Mouse (Mus musculus) limb, embryonic 12.5 days (tissue): ENCODE measurements around the gene Lrrc10. TPM values are rescaled to one million over a fixed set of nuclear protein-coding genes. Genes with fewer than 3 reads are reported as not detected.

ENCODE experiments used
- ATAC-seq: fragments of 200-750 bp; cut with Nextera tagmentation; 2 replicates; pipeline ENCODE4 v1.8.0; 2017; ENCODE audit warnings: low read depth, moderate TSS enrichment; ENCODE audit not compliant: insufficient number of reproducible peaks, insufficient read depth, low FRiP score, low TSS enrichment
- H3K27ac ChIP-seq: fragments of 300-500 bp; sonication (generic); 2 replicates; pipeline ENCODE4 v1.5.1; 2016; ENCODE audit warnings: mild to moderate bottlenecking, moderate library complexity
- H3K27me3 ChIP-seq: fragments of 300-500 bp; sonication (generic); 2 replicates; pipeline ENCODE4 v1.6.1; 2016; ENCODE audit warnings: mild to moderate bottlenecking, moderate library complexity
- H3K36me3 ChIP-seq: fragments of 300-500 bp; sonication (generic); 2 replicates; pipeline ENCODE4 v1.6.1; 2016; ENCODE audit warnings: mild to moderate bottlenecking, moderate library complexity
- H3K4me1 ChIP-seq: fragments of 300-500 bp; sonication (generic); replicated peaks from 2 replicates; pipeline ENCODE4 v1.6.1; 2016
- H3K4me2 ChIP-seq: fragments of 300-500 bp; sonication (generic); 2 replicates; pipeline ENCODE4 v1.6.1; 2016; ENCODE audit warnings: mild to moderate bottlenecking, moderate library complexity
- H3K4me3 ChIP-seq: fragments of 300-500 bp; sonication (generic); replicated peaks from 2 replicates; pipeline ENCODE4 v1.5.1; 2016; ENCODE audit warnings: mild to moderate bottlenecking
- H3K9ac ChIP-seq: fragments of 300-500 bp; sonication (generic); replicated peaks from 2 replicates; pipeline ENCODE4 v1.6.1; 2016; ENCODE audit warnings: mild to moderate bottlenecking, moderate library complexity
- H3K9me3 ChIP-seq: fragments of 300-500 bp; sonication (generic); 2 replicates; pipeline ENCODE4 v1.6.1; 2016; ENCODE audit warnings: mild to moderate bottlenecking, moderate library complexity
- WGBS: fragments of 180-500 bp; shearing (Covaris S2); methylation state at CpG from one replicate; pipeline ENCODE4 v1.1.7; 2016; 5-methylcytosine and 5-hydroxymethylcytosine counted together
- polyA plus RNA-seq: library from polyadenylated mRNA; unstranded; fragments of >200 nt; fragmentation: Nextera tagmentation; extraction: Ambion mirVana; gene quantifications from 2 replicates; pipeline ENCODE4 v1.2.1, GENCODE M21; 2016

Gene Lrrc10
- polyA plus RNA-seq, 1 experiment from 2014 or later: 0.19 TPM

DNA sequence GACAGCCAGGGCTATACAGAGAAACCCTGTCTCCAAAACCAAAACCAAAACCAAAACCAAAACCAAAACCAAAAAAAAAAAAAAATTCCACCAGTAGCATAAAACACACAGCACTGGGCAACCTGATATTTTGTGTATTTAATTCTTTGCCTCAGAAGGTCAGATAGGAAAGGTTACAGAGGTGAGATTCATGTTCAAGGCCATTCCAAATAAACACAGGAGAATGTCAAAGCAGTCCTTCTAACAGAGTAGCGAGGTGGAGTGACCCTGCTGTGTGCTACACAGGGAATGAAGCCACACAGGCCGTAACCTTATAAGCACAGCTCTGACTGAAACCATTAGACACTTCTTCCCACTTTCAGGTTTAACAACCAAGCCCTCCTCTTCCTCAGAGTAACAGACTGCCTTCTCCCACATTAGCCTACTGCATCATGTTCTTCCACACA is 36.8 kb downstream of the Lrrc10 start:
- Histone ChIP-seq H3K4me2 (no peak overlapping the region), H3K4me3 (no peak overlapping the region), H3K4me1 (no peaks in the 10 kb centered on the region), H3K9ac (no peak overlapping the region), H3K27ac (no peak overlapping the region), H3K36me3 (peaks cover 70% of the 10 kb centered on the region), H3K27me3 (no peaks in the 10 kb centered on the region), H3K9me3 (no peaks in the 10 kb centered on the region)
- no peak for ATAC-seq
- 88% methylated on average over 2 of the region's 2 CpGs for WGBS

- H3K9ac ChIP-seq: no peak overlapping the region
- WGBS: 64% methylated on average over 4 of the region's 4 CpGs
- H3K4me3 ChIP-seq: no peak overlapping the region
- 0 out of 2 replicates have a peak, but pooled peaks cover 5% of the 10 kb centered on the region for H3K4me1 ChIP-seq
- H3K27me3 ChIP-seq: no peaks in the 10 kb centered on the region
- H3K27ac ChIP-seq: no peak overlapping the region
- H3K9me3 ChIP-seq: no peaks in the 10 kb centered on the region
- no peak overlapping the region for H3K4me2 ChIP-seq
- ATAC-seq: no peak
- peaks cover 29% of the 10 kb centered on the region for H3K36me3 ChIP-seq
These were observed 44.5 kb downstream of the Lrrc10 start for GRCm38 (mm10) chr10:117089628-117090027.

GRCm38 (mm10) chr10:117094504-117095329 is 49.6 kb downstream of the Lrrc10 start:
- 62% methylated on average over 15 of the region's 15 CpGs for WGBS
- H3K27ac ChIP-seq: peak overlapping the region; percentile 3; the same call in 1 of the 2 replicates

DNA sequence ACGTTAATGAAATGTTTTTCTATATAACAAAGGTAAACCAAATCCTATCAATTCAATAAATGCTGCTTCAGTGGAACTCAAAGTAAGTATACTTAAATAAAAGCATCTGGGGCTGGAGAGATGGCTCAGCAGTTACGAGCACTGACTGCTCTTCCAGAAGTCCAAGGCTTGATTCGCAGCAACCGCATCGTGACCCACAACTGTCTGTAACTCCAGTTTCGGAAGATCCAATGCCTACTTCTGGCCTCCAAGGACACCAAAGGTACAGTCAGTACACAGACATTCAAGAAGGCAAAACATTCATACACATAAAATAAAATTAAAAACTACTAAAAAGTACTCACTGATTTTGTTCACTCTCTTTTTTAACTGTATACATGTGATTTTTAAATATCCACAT is 51.0 kb downstream of the Lrrc10 start:
- Histone ChIP-seq H3K36me3 (peaks cover 39% of the 10 kb centered on the region), H3K9me3 (no peaks in the 10 kb centered on the region), H3K27me3 (no peaks in the 10 kb centered on the region), H3K27ac (no peak overlapping the region), H3K9ac (no peak overlapping the region), H3K4me3 (no peak overlapping the region), H3K4me2 (no peak overlapping the region), H3K4me1 (peaks cover 15% of the 10 kb centered on the region)
- no peak for ATAC-seq
- WGBS: 87% methylated on average over 6 of the region's 6 CpGs

More at GRCm38 (mm10) chr10:117094504-117095329, 49.6 kb downstream of the Lrrc10 start:
- Histone ChIP-seq H3K27me3 (no peaks in the 10 kb centered on the region), H3K4me1 (peaks cover 15% of the 10 kb centered on the region), H3K4me3 (no peak overlapping the region), H3K36me3 (peaks cover 36% of the 10 kb centered on the region), H3K9me3 (no peaks in the 10 kb centered on the region), H3K9ac (no peak overlapping the region), H3K4me2 (no peak overlapping the region)
- ATAC-seq: no peak; the same call in 1 of the 2 replicates

Other genes with a start within 250 kb of the Lrrc10 start
- gene Myrfl, start 148.4 kb upstream of the Lrrc10 start, polyA plus RNA-seq: 0.09 and 0.10 TPM in 2 replicates
- gene Rab3ip, start 94.6 kb upstream of the Lrrc10 start, polyA plus RNA-seq: 41.9 and 44.4 TPM in 2 replicates
- not detected in 2 replicates for gene Gm10271, start 72.7 kb upstream of the Lrrc10 start, polyA plus RNA-seq
- 0.35 and 0.48 TPM in 2 replicates for gene Best3, start 59.0 kb upstream of the Lrrc10 start, polyA plus RNA-seq
- gene Cct2, start 18.5 kb downstream of the Lrrc10 start, polyA plus RNA-seq: 272 and 279 TPM in 2 replicates
- gene Frs2, start 103.2 kb downstream of the Lrrc10 start, polyA plus RNA-seq: 21.2 and 24.8 TPM in 2 replicates
- 112 and 114 TPM in 2 replicates for gene Yeats4, start 179.2 kb downstream of the Lrrc10 start, polyA plus RNA-seq
- not detected in 2 replicates for gene 9530003J23Rik, start 193.4 kb downstream of the Lrrc10 start, polyA plus RNA-seq
- gene Lyz2, start 237.0 kb downstream of the Lrrc10 start, polyA plus RNA-seq: 10.6 TPM in 2 replicates
- gene Lyz1, start 247.5 kb downstream of the Lrrc10 start, polyA plus RNA-seq: not detected in 2 replicates